Mouse (Mus musculus) layer of hippocampus, postnatal 14 days (tissue): ENCODE data around the gene Sel1l3. TPM values are rescaled to one million over a fixed set of nuclear protein-coding genes. Genes with fewer than 3 reads are reported as not detected.

Experiments
- DNase-seq, 2 experiments: peaks; one replicate each; pipeline ENCODE4 v3.0.0; 2021 to 2022; ENCODE audit warnings: low spot score in 2 of 2, mixed read lengths in 1 of 2
- total RNA-seq, 2 experiments: library from RNA; stranded (reverse); gene quantifications; 2 replicates each; pipeline ENCODE4 v1.2.3; 2021

The Sel1l3 gene
- total RNA-seq, 2 experiments from 2014 or later = 39.0 to 42.9 TPM

DNA sequence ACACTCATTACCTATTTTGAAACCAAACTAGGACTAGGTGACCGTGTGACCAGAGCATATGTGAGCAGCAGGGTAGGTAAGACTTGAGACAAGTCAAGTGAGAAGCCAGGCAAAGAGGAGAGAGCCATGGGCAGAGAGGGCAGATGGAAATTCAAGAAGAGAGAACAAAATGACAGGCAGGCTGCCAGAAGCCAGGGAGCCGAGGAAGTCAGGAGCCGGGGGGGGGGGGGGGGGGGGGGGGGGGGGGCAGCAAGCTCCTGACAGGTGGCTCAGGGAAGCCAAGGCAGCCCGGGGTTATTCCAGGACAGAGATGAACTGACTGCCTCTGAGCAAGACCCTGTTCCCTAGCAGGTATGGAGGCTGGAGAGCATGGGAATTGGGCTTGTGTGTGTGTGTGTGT is 37.7 kb downstream of the Sel1l3 start:
- no peak for DNase-seq

DNA sequence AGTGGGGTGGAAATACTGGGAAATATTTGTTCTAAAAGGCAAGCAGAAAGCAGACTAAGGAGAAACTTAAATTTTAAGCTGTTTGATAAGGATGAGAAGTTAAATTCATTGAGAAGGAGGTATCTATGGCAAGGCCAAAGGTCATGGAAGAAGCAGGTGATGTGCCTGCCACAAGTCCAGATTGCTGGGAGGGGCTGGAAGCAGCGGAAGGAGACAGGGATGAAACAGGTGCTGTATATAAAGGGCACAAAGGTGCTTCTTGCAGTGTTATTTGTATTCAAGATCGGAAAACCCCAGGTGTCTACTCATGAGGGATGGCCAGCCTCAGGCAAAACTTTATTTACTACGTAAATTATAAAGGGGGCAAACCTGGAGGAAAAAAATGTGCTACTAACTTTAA is 38.5 kb downstream of the Sel1l3 start:
- no peak for DNase-seq

DNA sequence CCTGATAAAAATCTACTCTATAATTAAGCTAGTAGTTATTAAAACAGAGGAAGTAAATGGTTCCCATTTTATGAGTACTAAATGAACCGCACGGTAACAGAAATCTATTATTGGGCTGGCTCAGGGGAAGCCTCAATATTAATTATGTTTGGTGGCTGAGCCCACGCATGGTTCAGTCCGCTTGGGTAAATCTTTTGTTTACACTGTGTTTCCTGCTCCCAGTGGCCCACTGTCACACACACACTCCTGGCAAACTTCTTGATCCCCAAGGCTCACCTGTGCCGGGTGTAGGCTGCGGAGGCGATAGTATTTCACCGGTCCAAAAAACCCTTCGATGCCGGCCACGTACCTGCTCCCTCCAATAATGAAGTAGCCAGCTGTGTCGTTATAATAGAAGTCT is 39.3 kb downstream of the Sel1l3 start:
- no peak for DNase-seq

DNA sequence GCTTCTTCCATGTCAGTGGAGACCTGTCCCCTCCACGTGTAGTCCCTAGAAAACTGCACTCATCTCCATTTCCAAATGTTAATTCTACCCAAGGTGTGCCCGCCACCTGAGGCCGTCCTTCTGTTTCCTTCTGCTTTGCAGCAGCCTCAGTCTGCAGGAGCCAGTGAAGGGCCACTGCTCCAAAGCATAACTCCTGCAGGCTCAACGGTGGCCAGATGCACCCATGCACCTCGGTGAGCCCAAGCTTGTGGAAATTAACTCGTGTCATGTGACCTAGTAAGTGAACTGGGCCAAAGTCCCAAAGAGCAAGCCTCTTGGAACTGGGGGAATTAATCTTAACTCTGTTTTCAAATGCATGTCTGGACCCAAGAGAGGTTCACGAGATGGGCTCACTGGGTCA is 40.8 kb downstream of the Sel1l3 start:
- no peak for DNase-seq

DNA sequence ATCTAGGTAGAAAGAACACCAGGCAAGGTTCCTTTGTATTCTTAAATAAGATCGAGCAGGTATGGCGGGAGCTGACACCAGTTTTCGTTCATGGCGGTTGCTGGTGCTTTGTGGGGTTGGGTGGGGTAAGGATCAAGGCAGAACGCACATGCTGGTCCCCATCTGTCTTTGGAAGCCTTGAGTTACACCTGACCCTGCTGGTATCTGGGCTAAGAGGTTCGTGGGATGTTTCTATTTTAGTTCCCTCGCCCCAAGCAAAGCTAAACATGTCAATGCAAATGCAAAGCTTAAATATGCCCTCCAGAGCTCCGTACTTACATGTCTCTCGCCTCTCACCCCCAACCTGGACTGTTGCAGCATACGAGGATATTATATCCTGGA is 41.5 kb downstream of the Sel1l3 start:
- DNase-seq = no peak

DNA sequence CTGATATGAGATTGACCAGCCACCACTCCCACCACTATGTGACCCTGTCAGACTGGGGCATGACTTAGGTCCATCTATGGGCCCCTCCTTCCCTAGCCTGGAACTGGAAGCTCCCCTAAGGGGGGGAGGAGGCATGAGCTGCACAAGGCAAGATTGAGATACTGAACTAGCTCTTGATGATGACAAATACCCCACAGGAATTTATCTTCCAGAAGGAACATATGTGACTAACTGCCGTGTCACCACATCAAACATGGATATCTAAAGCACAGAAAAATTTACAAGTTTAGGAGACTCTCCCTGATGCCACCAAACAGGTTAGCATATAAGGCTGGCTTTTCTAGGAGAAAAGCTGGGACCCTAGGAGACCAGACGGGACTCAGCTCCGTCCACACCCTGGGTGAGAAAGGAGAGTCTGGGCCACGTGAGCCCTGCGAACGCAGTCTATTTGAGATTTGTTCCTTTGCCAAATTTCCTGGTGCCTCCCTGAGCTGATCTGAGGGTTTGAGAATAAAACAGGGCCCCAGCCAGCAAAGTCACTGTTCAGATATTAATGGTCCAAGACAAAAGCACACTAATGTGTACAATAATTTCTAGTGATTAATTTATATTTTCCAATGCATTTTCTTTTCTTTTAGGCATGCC is 42.0 kb downstream of the Sel1l3 start:
- no peak for DNase-seq

DNA sequence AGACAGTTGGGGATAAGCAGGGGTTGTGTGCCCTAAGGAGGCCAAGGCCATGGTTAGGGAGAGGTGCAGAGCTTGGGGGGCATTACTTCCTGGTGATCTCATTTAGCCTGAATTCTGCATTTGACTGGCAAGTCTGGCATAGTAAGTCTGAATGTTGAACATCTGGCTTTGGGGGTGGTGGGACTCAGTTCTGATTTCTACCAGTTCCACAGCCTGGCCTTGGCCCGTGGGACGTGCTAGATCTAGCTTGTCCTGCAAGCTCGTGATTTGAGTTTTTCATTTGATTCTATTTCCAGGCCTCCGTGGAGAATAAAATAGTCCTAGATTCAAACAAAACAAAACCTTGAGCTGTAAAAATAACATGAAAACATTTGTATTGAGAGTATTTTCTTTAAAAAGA is 46.2 kb downstream of the Sel1l3 start:
- no peak for DNase-seq

DNA sequence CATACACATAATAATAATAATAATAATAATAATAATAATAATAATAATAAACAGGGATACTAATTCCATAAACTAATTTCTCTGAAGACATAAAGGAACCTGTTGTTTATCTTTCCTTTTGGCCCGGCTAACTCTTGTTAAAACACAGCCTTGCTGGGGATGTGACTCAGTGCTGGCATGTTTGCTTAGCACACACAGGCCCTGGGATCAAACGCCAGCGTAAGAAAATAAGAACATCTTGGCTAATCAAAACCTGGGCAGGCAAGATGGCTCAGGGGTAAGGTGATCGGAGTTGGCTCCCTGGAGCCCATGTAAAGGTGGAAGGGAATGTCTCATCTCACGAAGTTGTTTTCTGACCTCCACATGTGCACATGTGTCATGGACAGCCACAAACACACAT is 48.1 kb downstream of the Sel1l3 start:
- DNase-seq = no peak

DNA sequence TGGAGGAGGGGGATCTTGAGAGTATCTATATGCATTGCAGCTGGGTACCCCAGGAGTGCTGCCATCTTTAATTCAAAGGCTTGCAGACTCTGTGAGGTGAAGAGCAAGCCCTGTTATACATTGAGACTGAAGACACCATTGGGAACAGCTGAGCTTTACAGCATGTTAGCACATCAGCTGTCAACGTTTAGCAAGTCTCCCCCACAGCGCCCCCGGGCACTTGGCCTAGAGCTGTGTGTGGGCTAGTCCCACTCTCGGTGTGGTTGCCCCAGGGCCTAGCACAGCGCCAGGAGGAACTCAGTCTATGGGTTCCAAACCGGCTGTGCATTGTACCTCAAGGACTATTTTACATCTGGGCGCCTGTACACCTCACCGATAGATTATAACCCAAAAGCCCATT is 51.3 kb downstream of the Sel1l3 start:
- no peak for DNase-seq

DNA sequence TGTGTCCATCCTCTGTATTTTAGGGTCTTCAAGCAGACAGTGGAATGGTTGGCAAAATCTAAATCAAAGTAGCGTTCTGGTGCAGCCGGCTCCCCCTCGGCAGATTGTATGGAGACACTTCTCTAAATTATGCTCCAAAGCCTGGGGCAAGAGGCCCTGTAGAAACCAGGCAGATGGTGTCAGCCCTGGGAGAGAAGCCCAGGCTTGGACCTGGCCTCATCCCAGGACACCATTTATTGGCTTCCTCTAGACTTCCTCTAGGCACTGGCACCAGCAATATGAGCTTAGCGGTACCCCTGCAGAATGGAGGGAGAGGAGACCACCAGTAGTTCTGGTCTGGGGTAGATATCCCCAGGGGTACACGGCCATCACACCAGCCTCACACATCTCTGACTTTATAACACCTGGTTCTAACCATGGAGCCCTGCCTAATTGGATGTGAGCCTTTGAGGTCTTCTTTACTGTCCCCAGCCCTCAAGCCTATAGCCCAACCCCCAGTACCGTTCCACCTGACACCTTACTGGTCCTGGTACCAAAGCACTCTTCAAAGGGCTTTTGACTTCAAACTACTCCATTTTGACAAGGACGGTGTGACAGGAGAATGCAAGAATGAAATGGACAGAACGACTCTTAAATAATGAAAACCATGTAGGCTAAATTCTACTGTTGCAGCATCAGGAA is 52.1 kb downstream of the Sel1l3 start:
- peak in 1 of 2 experiments; percentile 60 for DNase-seq

DNA sequence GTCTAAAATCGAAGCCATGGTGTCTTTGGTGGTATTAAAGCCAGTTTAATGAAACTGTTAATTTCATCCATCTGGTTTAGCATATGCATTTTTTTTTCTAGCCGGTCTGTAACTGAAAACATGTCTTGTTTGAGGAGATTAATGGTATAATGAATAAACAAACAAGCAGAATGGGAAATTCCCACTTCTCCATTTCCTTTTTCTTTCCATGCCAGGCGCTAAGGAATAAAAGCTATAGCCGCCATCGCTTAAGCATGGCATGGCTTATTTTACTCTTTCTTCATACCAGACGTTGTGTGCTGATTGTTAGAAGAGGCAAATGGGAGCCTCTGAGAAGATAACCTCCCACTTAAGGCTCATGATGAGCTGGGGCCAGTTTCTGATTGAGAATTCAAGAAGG is 53.5 kb downstream of the Sel1l3 start:
- DNase-seq = no peak

DNA sequence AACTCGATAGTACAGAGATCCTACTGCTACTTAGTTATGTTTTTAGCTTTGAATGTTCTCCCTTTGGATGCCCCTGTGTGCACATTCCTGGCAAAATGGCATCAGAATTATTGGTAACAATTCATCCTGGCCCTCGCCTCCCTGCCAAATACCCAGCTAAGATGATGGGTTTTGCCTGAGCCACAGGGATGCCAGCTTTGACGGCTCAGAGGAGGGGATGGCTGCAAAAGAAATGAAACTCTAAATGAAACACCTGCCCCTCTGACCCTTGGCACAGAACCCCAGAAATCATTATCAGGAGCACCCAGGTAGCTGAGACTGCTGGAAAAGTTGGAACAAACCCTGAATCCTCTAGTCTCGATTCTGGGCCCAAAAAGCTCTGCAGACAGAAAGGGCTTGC is 54.1 kb downstream of the Sel1l3 start:
- no peak for DNase-seq

DNA sequence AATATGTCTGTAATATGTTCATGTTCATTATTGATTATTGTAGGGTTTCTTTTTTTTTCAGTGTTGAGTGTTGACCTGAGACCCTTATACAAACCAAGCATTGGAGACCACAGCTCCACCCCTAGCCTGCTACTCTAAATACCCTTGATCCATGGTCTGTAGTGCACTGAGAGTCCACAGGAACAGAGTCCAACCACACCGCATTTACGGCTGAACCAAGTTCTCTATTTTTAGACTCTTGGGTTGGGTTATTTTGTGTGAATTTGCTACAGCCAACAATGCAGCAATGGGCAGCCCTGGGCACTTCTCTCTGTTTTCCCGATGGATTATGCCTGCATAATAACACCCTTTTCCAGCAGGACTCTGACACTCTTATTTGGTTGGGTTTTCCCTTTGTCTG is 54.6 kb downstream of the Sel1l3 start:
- no peak for DNase-seq

DNA sequence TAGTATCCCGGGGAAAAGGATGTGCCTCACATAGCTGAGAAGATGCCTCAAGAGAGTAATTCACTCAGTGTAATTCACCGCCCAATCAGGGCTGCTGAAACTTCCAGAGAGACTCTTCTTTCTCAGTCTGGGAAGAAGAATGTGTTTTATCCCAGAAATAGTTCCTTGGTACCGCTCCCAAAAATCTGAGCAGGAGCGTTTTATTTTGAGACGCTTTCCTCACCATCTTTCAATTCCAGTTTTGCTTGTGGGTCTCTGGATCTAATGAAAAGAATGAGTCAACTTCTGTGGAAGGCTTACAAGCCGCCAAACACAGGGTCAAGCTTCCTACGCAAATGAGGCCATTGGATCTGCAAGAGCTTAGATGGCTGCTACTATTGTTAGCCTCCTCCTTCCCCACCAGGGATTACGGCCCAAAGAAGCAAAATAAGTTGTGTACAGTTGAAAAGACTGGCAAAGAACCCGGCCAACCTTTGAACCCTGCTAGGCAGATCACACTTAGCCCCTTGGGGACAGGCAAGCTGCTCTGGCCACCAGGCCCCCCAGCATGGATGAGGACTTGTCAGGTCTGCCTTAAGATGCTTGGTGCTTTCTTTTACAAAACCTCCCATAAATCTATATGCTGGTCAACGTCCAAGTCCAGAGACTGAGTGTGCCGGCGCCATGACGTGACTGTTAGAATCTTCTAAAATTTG is 57.6 kb downstream of the Sel1l3 start:
- peak in 1 of 2 experiments; percentile 51 for DNase-seq

DNA sequence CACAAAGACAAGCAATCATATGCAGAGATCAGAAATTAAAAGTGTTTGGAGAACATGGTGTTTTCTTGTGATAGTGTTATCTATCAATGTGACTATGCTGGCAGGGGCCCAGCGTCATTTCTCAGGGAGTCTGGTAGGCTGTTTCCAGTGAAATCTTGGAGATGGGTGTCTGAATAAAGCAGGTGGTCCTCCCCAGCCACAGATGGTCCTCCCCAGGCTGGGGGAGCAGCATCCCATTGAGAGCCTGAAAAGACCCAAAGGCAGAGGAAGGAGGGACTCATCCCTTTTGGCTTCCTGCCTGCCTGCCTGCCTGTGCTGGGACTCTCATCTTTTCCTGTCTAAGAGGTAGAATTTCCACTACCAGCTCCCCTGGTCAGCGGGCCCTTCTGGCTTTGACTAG is 59.2 kb downstream of the Sel1l3 start:
- peak; percentile 52 to 77 for DNase-seq

DNA sequence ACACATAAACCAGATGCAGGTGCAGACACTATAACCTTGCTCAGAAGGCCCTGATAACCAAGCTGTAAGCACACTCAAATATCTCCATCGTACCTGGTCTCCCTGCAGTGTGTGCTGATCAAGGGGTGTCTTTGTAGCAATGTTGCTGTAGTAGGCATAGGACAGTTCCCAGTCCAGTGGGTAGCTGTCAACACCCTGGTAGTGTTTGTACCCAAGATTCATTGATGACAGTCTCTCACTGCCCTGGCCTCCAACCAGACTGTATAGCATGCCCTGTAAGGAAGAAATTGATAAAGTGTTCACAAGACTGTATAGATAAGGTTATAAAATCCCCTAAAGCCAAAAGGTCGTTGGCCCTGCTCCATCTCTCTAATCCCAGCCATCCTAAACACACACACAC is 59.6 kb downstream of the Sel1l3 start:
- no peak for DNase-seq

DNA sequence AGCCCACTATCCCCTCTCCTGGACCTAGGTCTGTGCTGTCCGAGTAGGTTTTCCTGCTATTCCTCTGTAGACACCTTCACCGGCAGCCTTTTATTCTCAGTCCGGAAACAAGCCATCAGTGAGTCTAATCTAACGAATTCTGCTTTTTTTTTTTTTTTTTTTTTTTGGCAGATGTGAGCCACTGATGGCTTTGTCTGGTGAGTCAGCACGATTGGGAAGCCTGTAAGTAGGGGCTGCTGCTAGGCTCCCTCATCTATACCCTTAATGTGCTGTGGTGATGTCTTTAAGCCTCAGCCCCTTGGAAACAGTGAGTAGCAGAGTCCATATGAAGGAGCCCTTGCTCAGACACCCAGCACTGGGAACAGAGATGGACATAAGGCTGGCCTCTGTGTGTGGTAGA is 60.6 kb downstream of the Sel1l3 start:
- DNase-seq = no peak

DNA sequence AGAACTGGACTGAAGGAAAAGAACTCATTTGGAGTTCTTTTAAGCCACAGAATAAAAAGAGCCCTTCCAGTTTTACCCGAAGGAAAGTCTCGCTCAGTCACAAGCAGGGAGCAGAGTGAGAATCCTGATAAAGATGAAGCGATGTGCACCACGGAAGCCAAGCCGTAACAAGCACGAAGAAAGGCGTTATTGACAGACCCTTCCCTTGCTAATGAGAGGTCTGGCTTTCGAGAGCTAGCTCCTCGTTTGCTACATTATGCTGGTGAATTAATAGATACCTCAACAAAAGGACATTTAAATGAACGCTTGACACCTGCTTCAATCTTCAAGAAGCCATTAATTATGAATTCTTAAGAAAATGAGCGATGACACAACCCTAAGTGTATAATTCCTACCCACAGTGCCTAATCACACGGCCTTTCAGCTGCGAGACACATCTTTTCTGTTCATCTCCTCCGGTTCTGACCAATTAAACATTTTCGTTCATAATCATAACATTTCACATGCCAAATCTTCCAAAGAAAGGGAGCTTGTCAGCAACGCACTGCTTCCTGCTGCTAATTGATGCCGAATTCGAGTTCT is 62.3 kb downstream of the Sel1l3 start:
- DNase-seq = no peak

DNA sequence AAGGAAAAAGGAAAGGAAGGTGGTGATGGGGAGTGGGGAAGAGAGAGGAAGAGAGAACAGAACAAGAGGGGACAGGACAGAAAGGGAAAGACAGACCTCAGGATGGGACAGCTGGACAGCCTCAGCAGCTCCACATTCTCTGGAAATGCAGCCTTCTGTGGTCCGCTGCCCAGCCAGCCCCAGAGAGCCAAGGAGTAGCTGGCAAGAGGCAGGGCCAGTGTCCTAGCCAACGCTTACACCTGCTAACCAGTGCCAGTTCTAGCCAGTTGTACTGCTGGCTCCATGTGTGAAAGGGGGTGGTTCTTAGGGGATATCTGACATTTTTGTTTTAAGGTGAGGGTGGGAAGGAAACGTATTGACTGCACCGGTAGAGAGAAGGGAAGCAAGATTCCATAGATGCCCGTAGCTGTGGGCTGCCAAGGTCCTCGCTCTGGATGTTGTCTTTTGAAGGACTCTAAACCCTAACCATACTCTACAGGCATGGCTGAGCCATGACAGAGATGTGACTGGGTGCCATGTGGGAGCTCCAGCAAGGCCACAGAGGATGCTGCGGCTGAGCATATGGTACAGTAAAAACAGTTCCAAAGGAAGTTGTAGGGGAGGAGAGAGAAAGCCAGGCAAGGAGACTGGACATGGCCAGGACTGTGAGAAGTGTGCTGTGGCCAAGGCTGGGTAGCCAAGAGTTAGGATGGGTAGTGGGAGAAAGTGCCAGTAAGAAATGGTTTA is 64.6 kb downstream of the Sel1l3 start:
- peak in 1 of 2 experiments; percentile 55 for DNase-seq

DNA sequence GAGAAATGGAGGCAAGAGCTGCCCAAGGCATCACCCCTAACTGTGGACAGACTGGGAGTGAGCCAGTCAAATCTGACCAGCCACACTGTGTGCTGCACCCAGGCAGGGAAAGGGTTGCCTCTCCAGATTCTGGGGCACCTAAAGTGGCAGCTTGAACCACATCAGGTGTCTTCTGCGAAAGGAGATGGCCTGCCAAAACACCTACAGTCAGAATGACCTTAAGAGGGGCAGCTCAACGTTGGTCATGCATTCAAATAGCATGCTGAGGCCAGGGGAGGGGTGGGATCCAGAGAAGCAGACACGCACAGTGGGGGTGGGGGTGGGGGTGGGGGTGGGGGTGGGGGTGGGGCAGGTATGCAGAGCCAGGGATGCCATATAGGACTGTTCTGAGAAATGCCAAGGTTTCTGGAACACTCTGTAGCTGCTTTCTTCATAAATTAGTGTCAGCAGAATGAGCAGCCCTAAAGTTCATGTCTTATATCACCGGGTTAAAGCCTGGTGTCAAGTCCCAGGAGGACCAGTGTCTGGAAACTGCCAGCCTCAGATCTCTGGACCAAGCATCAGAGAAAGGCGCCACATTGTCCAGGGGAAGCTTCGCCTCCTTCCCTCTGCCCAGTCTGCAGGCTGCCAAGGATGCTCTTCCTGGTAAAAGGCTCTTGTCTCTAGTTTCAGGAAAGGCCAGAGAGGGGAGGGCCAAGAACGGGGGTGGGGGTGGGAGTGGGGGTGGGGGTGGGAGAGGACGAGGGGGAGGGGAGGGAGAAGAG is 65.4 kb downstream of the Sel1l3 start:
- no peak for DNase-seq

DNA sequence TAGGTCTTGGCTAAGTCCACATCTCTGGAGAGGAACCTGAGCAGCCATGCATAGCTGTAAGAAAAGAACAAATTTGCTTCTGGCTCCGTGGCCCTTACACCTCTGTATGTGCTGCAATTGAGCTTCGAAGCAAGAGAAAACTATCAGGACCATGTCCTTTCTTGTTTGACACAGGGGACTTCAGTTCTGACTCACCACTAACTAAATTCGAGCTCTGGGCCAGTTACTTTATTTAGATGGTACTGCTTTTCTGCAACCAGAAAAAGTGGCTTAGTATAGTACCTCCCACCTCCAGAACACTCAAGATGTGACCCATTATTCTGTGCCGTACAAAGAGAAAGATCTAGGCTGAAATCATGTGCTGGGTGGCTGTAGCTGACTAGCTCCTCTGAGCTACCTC is 66.3 kb downstream of the Sel1l3 start:
- no peak for DNase-seq
